Comparison of ENCODE assay signal across 9 mouse cellular contexts in the genomic region with DNA sequence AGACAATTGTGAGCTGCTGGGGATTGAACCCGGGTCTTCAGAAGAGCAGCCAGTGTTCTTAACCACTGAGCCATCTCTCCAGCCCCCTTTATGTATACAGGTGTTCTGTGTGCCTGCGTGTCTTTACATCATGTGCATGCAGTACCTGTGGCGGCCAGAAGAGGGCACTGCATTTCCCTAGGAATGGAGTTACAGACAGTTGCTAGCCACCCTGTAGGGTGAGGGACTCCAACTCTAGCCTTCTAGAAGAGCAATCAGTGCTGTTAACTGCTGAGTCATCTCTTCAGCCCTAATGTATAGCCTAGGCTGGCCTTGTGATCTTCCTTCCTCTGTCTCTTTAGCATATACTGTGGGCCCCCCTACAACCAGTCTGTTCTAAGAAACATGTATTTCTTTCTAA. TPM values are rescaled to one million over a fixed set of nuclear protein-coding genes. Genes with fewer than 3 reads are reported as not detected.
DNase-seq lines count a peak whose midpoint lies in the region; ATAC-seq and TF ChIP-seq lines count a peak whose summit lies in the region.
"Had no signal": no experiment of that assay in that cellular context is flagged by ENCODE, and none has a peak within 500 bp of the region (broad histone marks: within the 10 kb centered on the region; RNA-seq: fewer than 3 reads in every experiment).

No protein-coding gene starts in this region.

- DNase-seq in cerebellum, postnatal 10 days: peak; percentile 56 to 68
- no peak for DNase-seq in cerebellum, adult 18-20 months
- DNase-seq in left cerebral cortex, adult 2 months (ENCODE audit: extremely low spot score in 1 of 2, low spot score in 2 of 2): no peak
- no peak for DNase-seq in left cerebral cortex, postnatal 25 days (ENCODE audit: low spot score in 2 of 2)
- peak; percentile 51 to 77 for DNase-seq in natural killer cell, adult 2 months (ENCODE audit: low spot score in 2 of 2)
- no peak for DNase-seq in frontal cortex, postnatal 10 days (ENCODE audit: low spot score in 2 of 2)
- no peak for DNase-seq in gastrocnemius, postnatal 14 days

- intact Hi-C loops in left cerebral cortex, adult 2 months (cut with DNase I): no loop called here
- intact Hi-C loops in left cerebral cortex, postnatal 25 days (cut with DNase I): no loop called here
- intact Hi-C loops in gastrocnemius, postnatal 14 days (cut with DNase I; ENCODE audit: low total_unique reads): no loop called here

- peak; percentile 59 for TF ChIP-seq CTCF in left cerebral cortex, adult 2 months (IDR thresholded peaks at IDR 0.05)

- no peak overlapping the region for H3K4me3 ChIP-seq in left cerebral cortex, adult 2 months
- H3K4me3 ChIP-seq: heart, embryonic 15.5 days had no signal

- peak; percentile 67 for ATAC-seq in erythroblast, adult 5-6 weeks (replicated peaks; ENCODE audit: low FRiP score, poor library complexity, severe bottlenecking)

- H3K27ac ChIP-seq in left cerebral cortex, adult 2 months: no peak overlapping the region
- H3K27ac ChIP-seq: heart, embryonic 15.5 days had no signal

RNA-seq across cellular contexts. Expression of a gene that starts 36.9 kb away (rescaled TPM):
- 1 to 10 TPM in 1 of 2 experiments, under 1 TPM in 1; 0.79 to 1.3 TPM for total RNA-seq in left cerebral cortex, adult 2 months (2021)
- total RNA-seq in left cerebral cortex, postnatal 25 days (2021): 1 to 10 TPM in 1 of 2 experiments, under 1 TPM in 1; 0.80 to 1.1 TPM
- not detected in 2 replicates for total RNA-seq in erythroblast, adult 5-6 weeks (2015; ENCODE audit: low replicate concordance)
- not detected in 2 replicates for total RNA-seq in erythroblast, adult 5-6 weeks (2017; ENCODE audit: low replicate concordance)
- under 1 TPM; 0.02 TPM for total RNA-seq in gastrocnemius, postnatal 14 days (2021)

RNA-seq across cellular contexts. Expression of a gene that starts 40.8 kb away (rescaled TPM):
- total RNA-seq in left cerebral cortex, adult 2 months (2021): 1 to 10 TPM; 2.9 to 3.4 TPM
- total RNA-seq in left cerebral cortex, postnatal 25 days (2021): 1 to 10 TPM; 2.8 to 3.1 TPM
- 0.84 and 4.2 TPM in 2 replicates for total RNA-seq in erythroblast, adult 5-6 weeks (2015; ENCODE audit: low replicate concordance)
- total RNA-seq in erythroblast, adult 5-6 weeks (2017; ENCODE audit: low replicate concordance): 3.0 and 3.1 TPM in 2 replicates
- 1 to 10 TPM; 2.2 to 4.0 TPM for total RNA-seq in gastrocnemius, postnatal 14 days (2021)

Comparison
In these comparisons a context has a peak if more than half of its experiments do, and no peak if none do; other contexts are left out.
1. DNase-seq: peak in cerebellum, postnatal 10 days (2 of 2) and natural killer cell, adult 2 months (2 of 2); none in cerebellum, adult 18-20 months (0 of 2), left cerebral cortex, adult 2 months (0 of 2), left cerebral cortex, postnatal 25 days (0 of 2), frontal cortex, postnatal 10 days (0 of 2) and gastrocnemius, postnatal 14 days (single experiment).